Mouse (Mus musculus): ENCODE data around the gene Tle3. TPM values are rescaled to one million over a fixed set of nuclear protein-coding genes. Genes with fewer than 3 reads are reported as not detected.
A peak's percentile ranks its signal among the peaks of the same experiment; 100 is the strongest.

The Tle3 gene
- polyA plus RNA-seq, 1 experiment from 2014 or later = 51.9 TPM

- H3K27ac ChIP-seq (replicated peaks) = peak overlapping the region; percentile 83
- peak; percentile 91 for DNase-seq (ENCODE audit: low spot score)
- H3K27me3 ChIP-seq (replicated peaks; ENCODE audit: low read depth, poor library complexity, severe bottlenecking) = peaks cover 62% of the 10 kb centered on the region
- peaks cover 5% of the 10 kb centered on the region; the same call in 1 of the 2 replicates for H3K9me3 ChIP-seq
- H3K4me1 ChIP-seq = peaks cover 55% of the 10 kb centered on the region
- 19% methylated on average over 17 of the region's 17 CpGs for WGBS
- H3K4me3 ChIP-seq = peak overlapping the region; percentile 38
- no peaks in the 10 kb centered on the region for H3K36me3 ChIP-seq (replicated peaks)
Measured at GRCm38 (mm10) chr9:61360727-61361631, 11.2 kb upstream of the Tle3 start.

GRCm38 (mm10) chr9:61363194-61363593 lies 9.0 kb upstream of the Tle3 start:
- no peak for DNase-seq (ENCODE audit: low spot score)
- H3K9me3 ChIP-seq = no peaks in the 10 kb centered on the region
- peaks cover 84% of the 10 kb centered on the region for H3K27me3 ChIP-seq (replicated peaks; ENCODE audit: low read depth, poor library complexity, severe bottlenecking)
- no peak overlapping the region for H3K27ac ChIP-seq (replicated peaks)
- 60% methylated on average over 9 of the region's 9 CpGs for WGBS
- H3K4me3 ChIP-seq = no peak overlapping the region
- H3K4me1 ChIP-seq = peaks cover 77% of the 10 kb centered on the region
- no peaks in the 10 kb centered on the region for H3K36me3 ChIP-seq (replicated peaks)

GRCm38 (mm10) chr9:61366108-61366507 lies 6.1 kb upstream of the Tle3 start:
- H3K4me1 ChIP-seq = peaks cover 71% of the 10 kb centered on the region
- peak; percentile 28 for DNase-seq (ENCODE audit: low spot score)
- H3K4me3 ChIP-seq = no peak overlapping the region
- WGBS = 17% methylated on average over 9 of the region's 9 CpGs
- peaks cover 67% of the 10 kb centered on the region for H3K27me3 ChIP-seq (replicated peaks; ENCODE audit: low read depth, poor library complexity, severe bottlenecking)
- H3K27ac ChIP-seq (replicated peaks) = no peak overlapping the region
- no peaks in the 10 kb centered on the region for H3K36me3 ChIP-seq (replicated peaks)
- H3K9me3 ChIP-seq = no peaks in the 10 kb centered on the region

- H3K27me3 ChIP-seq (replicated peaks; ENCODE audit: low read depth, poor library complexity, severe bottlenecking) = peaks cover 61% of the 10 kb centered on the region
- H3K27ac ChIP-seq (replicated peaks) = no peak overlapping the region
- no peak overlapping the region for H3K4me3 ChIP-seq
- H3K9me3 ChIP-seq = no peaks in the 10 kb centered on the region
- peaks cover 69% of the 10 kb centered on the region for H3K4me1 ChIP-seq
- WGBS = 12% methylated on average over 4 of the region's 4 CpGs
- DNase-seq (ENCODE audit: low spot score) = no peak
- no peaks in the 10 kb centered on the region for H3K36me3 ChIP-seq (replicated peaks)
Measured at GRCm38 (mm10) chr9:61367156-61367555, 5.0 kb upstream of the Tle3 start.

GRCm38 (mm10) chr9:61367857-61368566 lies 4.2 kb upstream of the Tle3 start:
- no peak for DNase-seq (ENCODE audit: low spot score)
- Histone ChIP-seq H3K4me1 (peaks cover 64% of the 10 kb centered on the region), H3K27me3 (replicated peaks; ENCODE audit: low read depth, poor library complexity, severe bottlenecking) (peaks cover 52% of the 10 kb centered on the region), H3K36me3 (replicated peaks) (no peaks in the 10 kb centered on the region), H3K9me3 (no peaks in the 10 kb centered on the region), H3K4me3 (no peak overlapping the region), H3K27ac (replicated peaks) (no peak overlapping the region)
- 22% methylated on average over 6 of the region's 6 CpGs for WGBS

GRCm38 (mm10) chr9:61368567-61369240 lies 3.5 kb upstream of the Tle3 start:
- peak overlapping the region; percentile 95 for H3K4me3 ChIP-seq
- H3K4me1 ChIP-seq = peaks cover 57% of the 10 kb centered on the region
- H3K9me3 ChIP-seq = no peaks in the 10 kb centered on the region
- peak; percentile 91 for DNase-seq (ENCODE audit: low spot score)
- H3K36me3 ChIP-seq (replicated peaks) = no peaks in the 10 kb centered on the region
- peak overlapping the region; percentile 86 for H3K27ac ChIP-seq (replicated peaks)
- under 1% methylated on average over 12 of the region's 12 CpGs for WGBS
- H3K27me3 ChIP-seq (replicated peaks; ENCODE audit: low read depth, poor library complexity, severe bottlenecking) = peaks cover 45% of the 10 kb centered on the region

GRCm38 (mm10) chr9:61369316-61370273 lies 2.6 kb upstream of the Tle3 start:
- Histone ChIP-seq H3K9me3 (no peaks in the 10 kb centered on the region), H3K36me3 (replicated peaks) (0 out of 2 replicates have a peak, but pooled peaks cover 4% of the 10 kb centered on the region), H3K4me1 (peaks cover 60% of the 10 kb centered on the region), H3K27ac (replicated peaks) (peak overlapping the region; percentile 86), H3K27me3 (replicated peaks; ENCODE audit: low read depth, poor library complexity, severe bottlenecking) (peaks cover 36% of the 10 kb centered on the region), H3K4me3 (peak overlapping the region; percentile 95)
- peak; percentile 81 for DNase-seq (ENCODE audit: low spot score)
- WGBS = under 1% methylated on average over 45 of the region's 45 CpGs

GRCm38 (mm10) chr9:61370454-61370888 lies 1.7 kb upstream of the Tle3 start:
- H3K9me3 ChIP-seq = no peaks in the 10 kb centered on the region
- H3K4me1 ChIP-seq = peaks cover 69% of the 10 kb centered on the region
- H3K27me3 ChIP-seq (replicated peaks; ENCODE audit: low read depth, poor library complexity, severe bottlenecking) = peaks cover 28% of the 10 kb centered on the region
- H3K4me3 ChIP-seq = peak overlapping the region; percentile 95
- H3K36me3 ChIP-seq (replicated peaks) = peaks cover 10% of the 10 kb centered on the region
- under 1% methylated on average over 25 of the region's 25 CpGs for WGBS
- peak; percentile 99 for DNase-seq (ENCODE audit: low spot score)
- peak overlapping the region; percentile 100 for H3K27ac ChIP-seq (replicated peaks)

- Histone ChIP-seq H3K4me3 (peak overlapping the region; percentile 95), H3K36me3 (replicated peaks) (peaks cover 16% of the 10 kb centered on the region), H3K4me1 (peaks cover 70% of the 10 kb centered on the region), H3K9me3 (no peaks in the 10 kb centered on the region), H3K27me3 (replicated peaks; ENCODE audit: low read depth, poor library complexity, severe bottlenecking) (peaks cover 21% of the 10 kb centered on the region), H3K27ac (replicated peaks) (peak overlapping the region; percentile 100)
- under 1% methylated on average over 66 of the region's 66 CpGs for WGBS
- peak; percentile 79 for DNase-seq (ENCODE audit: low spot score)
Measured at GRCm38 (mm10) chr9:61370889-61371754, 1.0 kb upstream of the Tle3 start.

GRCm38 (mm10) chr9:61372510-61372975 lies 377 bp downstream of the Tle3 start:
- H3K4me1 ChIP-seq = peaks cover 70% of the 10 kb centered on the region
- WGBS = 0% methylated on average over 42 of the region's 42 CpGs
- H3K9me3 ChIP-seq = no peaks in the 10 kb centered on the region
- H3K4me3 ChIP-seq = peak overlapping the region; percentile 95
- peaks cover 30% of the 10 kb centered on the region for H3K36me3 ChIP-seq (replicated peaks)
- peak overlapping the region; percentile 100 for H3K27ac ChIP-seq (replicated peaks)
- peaks cover 7% of the 10 kb centered on the region for H3K27me3 ChIP-seq (replicated peaks; ENCODE audit: low read depth, poor library complexity, severe bottlenecking)
- DNase-seq (ENCODE audit: low spot score) = no peak

Measured in embryonic facial prominence, embryonic 10.5 days (tissue).